Mouse (Mus musculus) brown adipose tissue, adult 24 weeks (tissue): Measurements from ENCODE around the gene Ube2g2. TPM values are rescaled to one million over a fixed set of nuclear protein-coding genes. Genes with fewer than 3 reads are reported as not detected.
"Not testable (repeated sequence)": the region's sequence is repeated elsewhere in the genome, so short reads cannot be mapped to it uniquely, and the experiment has no call there.

Experiments
- H3K27ac ChIP-seq: fragments of 200-500 bp; replicated peaks from 2 replicates; pipeline ENCODE4 v1.5.1; 2012; ENCODE audit warnings: low read depth, mild to moderate bottlenecking, low read length
- H3K4me1 ChIP-seq: fragments of 200-500 bp; 2 replicates; pipeline ENCODE4 v1.6.1; 2012; ENCODE audit warnings: low read length, mixed read lengths; ENCODE audit not compliant: control insufficient read depth, insufficient read depth, insufficient read length
- H3K4me3 ChIP-seq: fragments of 200-500 bp; 2 replicates; pipeline ENCODE4 v1.5.1; 2012; ENCODE audit warnings: low read depth, mild to moderate bottlenecking, low read length, moderate library complexity; ENCODE audit not compliant: insufficient read depth
- polyA plus RNA-seq: library from polyadenylated mRNA; stranded (reverse); fragments of >200 nt; gene quantifications from 2 replicates; pipeline ENCODE4 v1.2.4, GENCODE M21; 2012; ENCODE audit not compliant: missing spikeins, insufficient read depth, insufficient read length

The Ube2g2 gene
- polyA plus RNA-seq, 1 experiment, result 23.3 TPM

- H3K27ac ChIP-seq, H3K4me3 ChIP-seq, H3K4me1 ChIP-seq: not testable (repeated sequence)
Measured at GRCm38 (mm10) chr10:77690356-77690807, 68.3 kb downstream of the Ube2g2 start, which contains the start of gene Gm19402. Gm19402 (minus strand) TSS chr10:77690757.

Other genes with a start within 250 kb of the Ube2g2 start
- gene Adarb1, start 204.0 kb upstream of the Ube2g2 start, polyA plus RNA-seq, result 4.0 and 4.4 TPM in 2 replicates
- 5.4 and 11.1 TPM in 2 replicates for gene Fam207a, start 106.5 kb upstream of the Ube2g2 start, polyA plus RNA-seq
- gene Itgb2, start 92.0 kb upstream of the Ube2g2 start, polyA plus RNA-seq, result 4.3 and 4.4 TPM in 2 replicates
- 88.8 and 92.4 TPM in 2 replicates for gene Pttg1ip, start 40.6 kb upstream of the Ube2g2 start, polyA plus RNA-seq
- gene Sumo3, start 16.2 kb upstream of the Ube2g2 start, polyA plus RNA-seq, result 58.1 and 84.9 TPM in 2 replicates
- 16.0 and 45.5 TPM in 2 replicates for gene Gm49325, start 16.1 kb upstream of the Ube2g2 start, polyA plus RNA-seq
- not detected in 2 replicates for gene Tspear, start 64.3 kb downstream of the Ube2g2 start, polyA plus RNA-seq
- not detected in 2 replicates for gene Gm19402, start 68.5 kb downstream of the Ube2g2 start, polyA plus RNA-seq
- gene Gm9508, start 75.0 kb downstream of the Ube2g2 start, polyA plus RNA-seq, result not detected in 2 replicates
- gene Gm10272, start 84.4 kb downstream of the Ube2g2 start, polyA plus RNA-seq, result not detected in 2 replicates
- gene Gm10024, start 89.2 kb downstream of the Ube2g2 start, polyA plus RNA-seq, result not detected in 2 replicates
- not detected in 2 replicates for gene Gm10142, start 93.5 kb downstream of the Ube2g2 start, polyA plus RNA-seq
- gene Krtap12-1, start 98.3 kb downstream of the Ube2g2 start, polyA plus RNA-seq, result not detected in 2 replicates
- not detected in 2 replicates for gene Gm10100, start 104.2 kb downstream of the Ube2g2 start, polyA plus RNA-seq
- gene Gm18596, start 120.4 kb downstream of the Ube2g2 start, polyA plus RNA-seq, result not detected in 2 replicates
- gene Gm9736, start 129.1 kb downstream of the Ube2g2 start, polyA plus RNA-seq, result not detected in 2 replicates
- gene Gm3233, start 137.4 kb downstream of the Ube2g2 start, polyA plus RNA-seq, result not detected in 2 replicates
- gene Gm3238, start 149.1 kb downstream of the Ube2g2 start, polyA plus RNA-seq, result not detected in 2 replicates
- not detected in 2 replicates for gene Gm7138, start 154.7 kb downstream of the Ube2g2 start, polyA plus RNA-seq
- not detected in 2 replicates for gene Gm3250, start 160.3 kb downstream of the Ube2g2 start, polyA plus RNA-seq
- gene Gm7137, start 165.9 kb downstream of the Ube2g2 start, polyA plus RNA-seq, result not detected in 2 replicates
- not detected in 2 replicates for gene Gm9639, start 172.8 kb downstream of the Ube2g2 start, polyA plus RNA-seq
- not detected in 2 replicates for gene Gm19668, start 176.9 kb downstream of the Ube2g2 start, polyA plus RNA-seq
- not detected in 2 replicates for gene Gm9507, start 189.6 kb downstream of the Ube2g2 start, polyA plus RNA-seq
- not detected in 2 replicates for gene Gm2696, start 192.4 kb downstream of the Ube2g2 start, polyA plus RNA-seq
- gene Krtap10-4, start 204.8 kb downstream of the Ube2g2 start, polyA plus RNA-seq, result not detected in 2 replicates
- gene Krtap10-10, start 213.7 kb downstream of the Ube2g2 start, polyA plus RNA-seq, result not detected in 2 replicates
- gene Gm36176, start 224.5 kb downstream of the Ube2g2 start, polyA plus RNA-seq, result not detected in 2 replicates
- gene Gm10318, start 230.6 kb downstream of the Ube2g2 start, polyA plus RNA-seq, result not detected in 2 replicates
- not detected in 2 replicates for gene Gm3285, start 239.7 kb downstream of the Ube2g2 start, polyA plus RNA-seq